Mouse (Mus musculus) forebrain, embryonic 10.5 days (tissue): ENCODE data around the gene Prkcq. TPM values are rescaled to one million over a fixed set of nuclear protein-coding genes. Genes with fewer than 3 reads are reported as not detected.

Experiments used
- DNase-seq: peaks from one replicate; pipeline ENCODE4 v3.0.0-alpha.2; 2017; ENCODE audit warnings: low spot score; ENCODE audit errors: extremely low spot score
- H3K27ac ChIP-seq: fragments of 300-500 bp; sonication (generic); 2 replicates; pipeline ENCODE4 v1.5.1; 2016; ENCODE audit warnings: mild to moderate bottlenecking
- H3K27me3 ChIP-seq: fragments of 300-500 bp; sonication (generic); 2 replicates; pipeline ENCODE4 v1.6.1; 2016; ENCODE audit warnings: mild to moderate bottlenecking; ENCODE audit not compliant: poor library complexity, severe bottlenecking
- H3K36me3 ChIP-seq: fragments of 300-500 bp; sonication (generic); replicated peaks from 2 replicates; pipeline ENCODE4 v1.6.1; 2016; ENCODE audit warnings: mild to moderate bottlenecking, moderate library complexity
- H3K4me1 ChIP-seq: fragments of 300-500 bp; sonication (generic); 2 replicates; pipeline ENCODE4 v1.6.1; 2016
- H3K4me3 ChIP-seq: fragments of 300-500 bp; sonication (generic); 2 replicates; pipeline ENCODE4 v1.5.1; 2016; ENCODE audit warnings: mild to moderate bottlenecking, moderate library complexity
- H3K9me3 ChIP-seq: fragments of 300-500 bp; sonication (generic); 2 replicates; pipeline ENCODE4 v1.6.1; 2016; ENCODE audit warnings: mild to moderate bottlenecking, moderate library complexity
- WGBS: fragments of 180-500 bp; shearing (Covaris S2); methylation state at CpG from one replicate; pipeline ENCODE4 v1.1.7; 2016; 5-methylcytosine and 5-hydroxymethylcytosine counted together
- polyA plus RNA-seq: library from polyadenylated mRNA; unstranded; fragments of >200 nt; fragmentation: Nextera tagmentation; extraction: Ambion mirVana; gene quantifications from 2 replicates; pipeline ENCODE4 v1.2.1, GENCODE M21; 2016

Prkcq gene
- polyA plus RNA-seq, 1 experiment from 2014 or later = 1.3 TPM

DNA sequence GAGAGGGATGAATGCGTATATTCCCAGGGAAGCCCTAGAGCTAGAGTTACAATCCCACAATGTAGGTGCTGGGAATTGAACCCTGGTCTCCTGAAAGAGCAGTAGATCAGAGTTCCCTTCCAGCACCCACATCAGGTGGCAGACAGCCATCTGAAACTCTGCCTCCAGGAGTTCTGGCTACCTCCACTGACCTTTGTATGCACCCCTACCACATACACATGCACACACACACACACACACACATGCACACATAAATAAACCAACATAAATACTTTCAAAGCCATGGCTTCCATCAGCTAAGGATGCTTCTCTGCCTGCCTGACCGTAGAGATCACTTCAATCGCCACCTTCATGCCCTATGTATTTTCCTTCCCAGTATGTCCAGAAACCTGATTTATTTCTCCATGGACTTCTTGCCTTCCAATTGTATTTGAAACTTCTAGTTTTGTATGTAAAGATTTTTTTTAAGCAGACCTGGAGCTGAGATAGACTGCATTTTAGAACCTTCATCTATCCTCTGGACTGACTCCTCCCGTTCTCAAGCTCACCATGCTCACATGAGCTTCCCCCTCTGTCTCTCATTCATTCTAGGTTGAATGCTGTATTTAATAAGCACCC lies 17.4 kb downstream of the Prkcq start:
- Histone ChIP-seq H3K4me3 (no peak overlapping the region), H3K4me1 (no peaks in the 10 kb centered on the region), H3K27me3 (no peaks in the 10 kb centered on the region), H3K9me3 (no peaks in the 10 kb centered on the region), H3K27ac (no peak overlapping the region), H3K36me3 (no peaks in the 10 kb centered on the region)
- DNase-seq = no peak
- 92% methylated on average over 4 of the region's 4 CpGs for WGBS

DNA sequence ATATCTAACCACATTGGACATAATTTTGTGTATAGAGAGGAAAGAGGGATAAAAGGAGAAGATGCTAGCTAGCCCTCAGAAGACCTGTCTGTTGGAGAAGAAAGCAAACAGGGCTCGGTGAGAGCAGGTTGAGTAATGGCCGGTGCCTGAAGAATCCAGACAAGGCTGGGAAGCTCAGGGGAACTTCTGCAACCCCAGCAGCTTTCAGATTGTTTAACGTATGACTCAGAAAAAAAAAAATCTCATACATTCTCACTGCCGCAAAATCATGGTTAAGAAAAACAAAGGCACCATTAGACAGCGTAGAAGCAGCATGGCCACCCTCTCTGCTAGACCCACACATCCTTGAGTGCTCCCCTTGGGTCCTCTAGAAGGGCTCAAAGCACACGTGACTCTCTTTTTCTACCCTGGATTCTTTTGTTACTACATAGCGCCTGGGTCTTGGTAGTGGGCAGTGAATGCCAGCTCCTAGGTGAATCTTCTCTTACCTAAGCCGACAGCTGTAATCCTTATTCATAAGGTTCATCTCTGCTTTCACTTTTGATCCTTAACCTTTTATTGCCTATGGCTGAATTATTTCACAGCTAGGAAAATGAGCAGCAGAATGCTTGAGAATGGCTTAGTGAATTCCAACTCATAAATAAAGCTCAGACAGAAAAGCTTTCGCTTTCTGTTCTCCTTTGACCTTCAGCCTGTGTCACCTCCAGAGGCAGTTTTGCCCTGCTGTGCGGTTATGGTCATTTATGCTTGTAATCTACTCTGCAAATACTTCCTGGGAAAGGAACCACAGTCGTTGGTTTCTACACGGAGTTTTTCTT lies 20.6 kb downstream of the Prkcq start:
- Histone ChIP-seq H3K36me3 (no peaks in the 10 kb centered on the region), H3K4me3 (no peak overlapping the region), H3K4me1 (no peaks in the 10 kb centered on the region), H3K27ac (no peak overlapping the region), H3K27me3 (no peaks in the 10 kb centered on the region), H3K9me3 (no peaks in the 10 kb centered on the region)
- DNase-seq = no peak
- WGBS = 78% methylated on average over 12 of the region's 12 CpGs

DNA sequence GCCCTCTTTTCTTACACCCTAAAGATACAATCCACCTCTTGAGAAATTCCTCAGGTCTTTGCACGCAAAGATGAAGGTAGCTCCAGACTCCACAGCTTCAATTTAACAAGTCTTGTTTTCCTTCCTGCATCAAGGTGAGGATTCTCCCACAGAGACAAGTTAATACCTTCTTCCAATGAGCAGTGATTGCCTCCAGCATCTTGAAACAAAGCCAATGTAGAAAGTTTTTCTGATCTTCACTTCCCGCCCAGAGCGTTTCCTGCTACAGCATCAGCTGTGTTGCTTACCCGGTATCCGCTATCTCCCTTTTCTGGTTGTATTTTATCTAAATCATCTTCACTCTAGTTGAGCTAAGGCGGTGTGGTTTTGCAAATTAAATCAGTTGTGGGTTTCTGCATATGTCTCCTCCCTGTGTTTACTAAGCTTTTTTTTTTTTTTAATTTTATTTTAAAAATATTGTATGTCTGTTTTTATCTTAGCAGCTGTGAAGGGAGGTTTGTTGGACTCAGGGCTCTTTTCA lies 21.3 kb downstream of the Prkcq start:
- WGBS = 91% methylated on average over 6 of the region's 6 CpGs
- DNase-seq = no peak
- H3K27ac ChIP-seq = no peak overlapping the region
- H3K27me3 ChIP-seq = no peaks in the 10 kb centered on the region
- H3K9me3 ChIP-seq = no peaks in the 10 kb centered on the region
- H3K4me3 ChIP-seq = no peak overlapping the region
- H3K36me3 ChIP-seq = no peaks in the 10 kb centered on the region
- no peaks in the 10 kb centered on the region for H3K4me1 ChIP-seq

DNA sequence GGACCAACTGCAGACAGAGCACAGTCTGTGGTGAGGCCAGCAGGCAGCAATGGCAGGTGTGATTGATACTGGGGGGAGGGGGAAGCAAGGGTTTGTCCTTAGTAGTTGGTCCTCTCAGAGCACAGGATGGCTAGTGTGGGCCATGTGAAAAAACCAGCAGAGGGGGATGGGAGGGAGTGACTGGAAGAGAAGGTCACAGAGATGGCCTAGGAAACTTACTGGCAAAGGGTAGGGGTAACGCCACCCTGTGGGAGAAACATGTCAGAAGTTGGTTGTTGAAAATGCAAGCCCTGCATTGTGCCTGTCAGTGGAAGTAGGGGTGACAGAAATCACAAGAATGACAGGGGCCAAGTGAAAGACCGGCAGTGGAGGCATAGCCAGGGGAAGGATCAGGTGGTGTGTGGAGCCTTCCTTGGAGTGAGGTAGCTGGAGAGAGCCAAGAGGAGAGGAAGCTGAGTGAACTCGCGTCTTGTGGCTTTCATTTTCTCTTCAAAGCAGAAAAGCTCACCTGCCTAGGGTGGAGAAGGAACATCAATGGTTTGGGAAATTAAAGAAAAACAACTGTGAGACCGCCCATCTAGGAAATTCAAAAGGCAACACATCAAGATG lies 22.9 kb downstream of the Prkcq start:
- no peaks in the 10 kb centered on the region for H3K4me1 ChIP-seq
- no peak overlapping the region for H3K4me3 ChIP-seq
- no peak for DNase-seq
- no peak overlapping the region for H3K27ac ChIP-seq
- H3K9me3 ChIP-seq = no peaks in the 10 kb centered on the region
- WGBS = 85% methylated on average over 5 of the region's 5 CpGs
- no peaks in the 10 kb centered on the region for H3K36me3 ChIP-seq
- no peaks in the 10 kb centered on the region for H3K27me3 ChIP-seq

DNA sequence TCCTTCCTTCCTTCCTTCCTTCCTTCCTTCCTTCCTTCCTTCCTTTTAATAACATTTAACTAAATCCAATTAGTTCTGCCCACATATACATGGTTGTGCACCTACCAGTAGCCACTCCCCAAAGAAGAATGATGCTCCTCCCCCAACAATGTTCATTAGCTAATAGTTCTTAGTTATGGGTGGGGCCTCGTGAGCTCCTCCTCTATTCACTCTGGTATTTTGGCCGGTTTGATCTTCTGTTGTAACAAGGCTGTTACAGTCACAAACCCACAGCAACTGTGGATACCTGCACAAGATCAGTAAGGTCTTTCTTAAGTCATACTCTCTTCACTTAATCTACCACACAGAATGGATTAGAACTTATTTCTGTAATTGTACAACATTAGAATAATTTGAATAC lies 24.2 kb downstream of the Prkcq start:
- Histone ChIP-seq H3K27ac (no peak overlapping the region), H3K27me3 (no peaks in the 10 kb centered on the region), H3K4me3 (no peak overlapping the region), H3K36me3 (no peaks in the 10 kb centered on the region), H3K4me1 (no peaks in the 10 kb centered on the region), H3K9me3 (no peaks in the 10 kb centered on the region)
- no peak for DNase-seq
- WGBS = 86% methylated on average over 2 of the region's 2 CpGs

DNA sequence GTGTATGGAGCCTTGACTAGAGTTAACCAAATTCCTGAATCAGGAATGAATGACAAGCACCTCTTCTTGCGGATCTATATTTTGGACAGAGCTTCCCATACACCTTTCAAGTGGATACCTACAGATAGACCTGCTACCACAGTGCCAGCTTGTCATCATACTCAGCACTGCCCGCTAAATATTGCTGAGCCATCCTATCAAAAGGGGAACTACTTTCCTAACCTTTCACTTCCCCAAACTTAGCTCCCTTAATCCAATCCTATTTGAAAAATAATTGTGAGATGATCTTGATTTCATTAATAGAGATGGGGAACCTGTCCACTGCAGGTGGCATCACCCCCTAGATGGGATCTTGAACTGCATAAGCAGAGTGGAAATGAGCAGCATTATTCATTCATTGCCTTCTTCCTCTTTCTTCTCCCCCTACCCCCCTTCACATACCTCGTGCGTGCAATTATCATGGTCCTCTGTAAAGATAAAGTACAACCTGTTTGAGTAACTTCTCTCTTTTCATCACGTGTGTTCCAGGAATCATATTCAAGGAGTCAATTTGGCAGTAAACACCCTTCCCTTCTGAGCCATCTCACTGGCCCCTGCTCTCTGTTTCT lies 25.1 kb downstream of the Prkcq start:
- Histone ChIP-seq H3K27me3 (no peaks in the 10 kb centered on the region), H3K4me1 (no peaks in the 10 kb centered on the region), H3K36me3 (no peaks in the 10 kb centered on the region), H3K4me3 (no peak overlapping the region), H3K27ac (no peak overlapping the region), H3K9me3 (no peaks in the 10 kb centered on the region)
- WGBS = 88% methylated on average over 5 of the region's 5 CpGs
- DNase-seq = no peak

DNA sequence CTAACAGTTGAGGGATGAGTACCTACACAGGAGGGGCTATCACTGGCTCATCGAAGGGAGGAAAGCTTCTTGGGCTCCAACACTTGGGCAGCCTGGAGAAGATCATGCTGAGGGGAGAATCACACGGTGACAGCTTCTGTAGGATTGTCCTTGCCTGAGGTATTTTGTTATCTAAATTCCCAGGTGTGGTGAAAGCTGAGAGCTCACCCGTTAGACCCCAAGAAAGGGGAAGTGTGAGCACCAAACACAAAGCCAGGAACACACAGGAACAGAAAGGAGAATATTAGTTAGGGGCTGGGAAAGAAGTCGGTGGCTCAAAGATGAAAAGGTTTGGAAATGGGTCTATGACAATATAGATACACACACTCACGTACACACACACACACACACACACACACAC lies 27.7 kb downstream of the Prkcq start:
- Histone ChIP-seq H3K27ac (no peak overlapping the region), H3K4me1 (no peaks in the 10 kb centered on the region; the same call in 1 of the 2 replicates), H3K9me3 (no peaks in the 10 kb centered on the region), H3K27me3 (no peaks in the 10 kb centered on the region), H3K36me3 (no peaks in the 10 kb centered on the region), H3K4me3 (no peak overlapping the region)
- no peak for DNase-seq
- WGBS = 83% methylated on average over 5 of the region's 5 CpGs

DNA sequence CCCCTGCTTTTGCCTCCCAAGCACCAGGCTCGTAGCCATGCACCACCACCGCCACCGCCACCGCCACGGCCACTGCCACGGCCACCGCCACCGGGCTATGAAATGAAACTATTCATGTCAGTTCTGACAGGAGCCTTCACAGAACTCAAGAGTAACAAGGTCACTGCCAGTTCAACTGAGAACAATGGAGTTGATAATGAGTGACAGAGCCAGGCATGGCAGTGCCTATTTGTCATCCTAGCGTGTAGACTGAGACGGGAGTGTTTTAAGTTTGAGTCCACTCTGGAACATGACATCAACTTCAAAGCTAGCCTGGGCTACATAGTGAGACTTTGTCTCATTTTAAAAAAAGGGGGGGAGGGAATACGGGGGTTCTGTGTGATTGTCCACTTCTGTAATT lies 30.9 kb downstream of the Prkcq start:
- H3K4me1 ChIP-seq = no peaks in the 10 kb centered on the region; the same call in 1 of the 2 replicates
- WGBS = 90% methylated on average over 11 of the region's 11 CpGs
- no peaks in the 10 kb centered on the region for H3K36me3 ChIP-seq
- H3K4me3 ChIP-seq = no peak overlapping the region
- H3K27me3 ChIP-seq = no peaks in the 10 kb centered on the region
- no peaks in the 10 kb centered on the region for H3K9me3 ChIP-seq
- DNase-seq = no peak
- H3K27ac ChIP-seq = no peak overlapping the region

DNA sequence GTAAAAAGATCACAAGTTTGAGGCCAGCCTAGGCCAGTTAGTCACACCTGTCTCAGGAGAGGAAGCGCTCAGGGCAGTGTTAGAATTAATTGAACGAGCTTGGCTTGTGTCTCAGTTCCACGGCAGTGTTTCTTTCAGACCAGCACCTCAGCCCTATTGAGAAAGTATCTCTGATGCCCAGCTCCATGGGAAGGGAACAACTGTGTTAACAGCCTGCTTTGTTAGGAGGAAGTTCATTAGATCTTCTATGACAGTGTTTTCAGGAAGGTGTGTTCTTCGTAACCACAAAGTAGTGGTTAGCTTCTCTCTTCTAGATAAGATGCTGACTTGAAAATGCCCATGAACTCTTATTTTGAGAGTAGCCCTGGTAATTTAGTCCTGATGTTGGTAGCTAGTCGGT lies 31.4 kb downstream of the Prkcq start:
- Histone ChIP-seq H3K27me3 (no peaks in the 10 kb centered on the region), H3K9me3 (no peaks in the 10 kb centered on the region), H3K4me1 (no peaks in the 10 kb centered on the region; the same call in 1 of the 2 replicates), H3K4me3 (no peak overlapping the region), H3K27ac (no peak overlapping the region), H3K36me3 (no peaks in the 10 kb centered on the region)
- DNase-seq = no peak
- 69% methylated on average over 5 of the region's 5 CpGs for WGBS

DNA sequence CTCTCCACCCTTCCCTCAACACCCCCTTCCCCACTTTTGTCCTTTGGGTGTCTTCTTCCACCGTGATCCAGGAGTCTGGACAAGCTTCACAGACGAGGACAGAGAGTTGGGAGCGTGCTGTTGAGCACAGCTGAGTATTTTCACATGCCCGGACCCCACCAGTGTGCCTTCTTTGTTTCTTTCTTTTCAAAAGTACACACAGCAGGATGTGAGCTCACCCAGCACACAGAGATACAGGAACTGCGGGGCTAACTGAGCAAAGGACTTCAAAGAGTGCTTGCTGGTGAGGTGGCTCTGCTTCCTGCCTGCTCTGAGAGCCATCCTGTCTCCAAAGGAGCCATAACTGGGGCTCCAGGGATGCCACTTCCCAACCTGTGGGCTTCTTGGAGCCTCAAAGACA lies 32.3 kb downstream of the Prkcq start:
- no peak for DNase-seq
- no peaks in the 10 kb centered on the region for H3K36me3 ChIP-seq
- H3K27ac ChIP-seq = no peak overlapping the region
- H3K4me1 ChIP-seq = no peaks in the 10 kb centered on the region; the same call in 1 of the 2 replicates
- H3K4me3 ChIP-seq = no peak overlapping the region
- WGBS = 71% methylated on average over 5 of the region's 5 CpGs
- H3K9me3 ChIP-seq = no peaks in the 10 kb centered on the region
- H3K27me3 ChIP-seq = no peaks in the 10 kb centered on the region

DNA sequence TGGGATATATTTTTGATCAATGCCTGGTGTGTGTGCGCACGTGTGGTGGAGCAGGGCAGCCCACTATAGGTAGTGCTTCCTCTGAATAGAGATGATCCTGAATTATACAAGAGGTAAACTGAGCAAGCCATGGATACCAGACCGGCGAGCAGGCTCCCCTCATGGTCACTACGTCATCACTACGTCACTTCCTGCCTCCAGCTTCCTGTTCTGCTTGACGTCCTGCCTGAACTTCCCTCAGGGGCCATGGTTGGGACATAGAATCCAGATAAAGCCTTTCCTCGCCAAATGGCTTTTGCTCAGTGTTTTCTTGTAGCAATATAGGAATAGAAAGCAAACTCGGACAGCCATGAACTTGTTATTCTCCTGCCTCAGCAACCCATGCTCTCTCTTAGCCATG lies 33.1 kb downstream of the Prkcq start:
- Histone ChIP-seq H3K27ac (no peak overlapping the region), H3K4me1 (peaks cover 2% of the 10 kb centered on the region), H3K4me3 (no peak overlapping the region), H3K9me3 (no peaks in the 10 kb centered on the region), H3K36me3 (no peaks in the 10 kb centered on the region), H3K27me3 (no peaks in the 10 kb centered on the region)
- DNase-seq = no peak
- 88% methylated on average over 9 of the region's 9 CpGs for whole genome bisulfite sequencing

DNA sequence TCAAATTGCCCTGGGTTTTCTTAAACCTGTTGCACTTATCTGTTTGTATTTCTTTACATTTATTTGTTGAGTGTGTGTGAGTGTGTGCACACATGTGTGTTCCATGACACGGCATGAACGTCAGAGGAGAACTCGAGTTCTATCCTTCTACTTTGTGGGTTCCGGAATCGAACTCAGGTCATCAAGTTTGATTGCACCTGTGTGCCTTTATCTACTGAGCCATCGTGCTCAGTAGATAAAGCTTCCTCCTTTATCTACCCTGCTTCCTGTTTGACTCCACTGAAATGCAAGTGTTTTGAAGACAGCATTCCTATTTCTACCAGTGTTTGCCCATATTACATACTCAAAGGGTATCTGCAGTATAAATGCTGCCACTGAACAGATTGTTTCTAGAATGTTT lies 33.8 kb downstream of the Prkcq start:
- Histone ChIP-seq H3K36me3 (no peaks in the 10 kb centered on the region), H3K4me3 (no peak overlapping the region), H3K4me1 (peaks cover 10% of the 10 kb centered on the region), H3K27me3 (no peaks in the 10 kb centered on the region), H3K9me3 (no peaks in the 10 kb centered on the region), H3K27ac (no peak overlapping the region)
- no peak for DNase-seq
- WGBS = 94% methylated on average over 6 of the region's 6 CpGs

DNA sequence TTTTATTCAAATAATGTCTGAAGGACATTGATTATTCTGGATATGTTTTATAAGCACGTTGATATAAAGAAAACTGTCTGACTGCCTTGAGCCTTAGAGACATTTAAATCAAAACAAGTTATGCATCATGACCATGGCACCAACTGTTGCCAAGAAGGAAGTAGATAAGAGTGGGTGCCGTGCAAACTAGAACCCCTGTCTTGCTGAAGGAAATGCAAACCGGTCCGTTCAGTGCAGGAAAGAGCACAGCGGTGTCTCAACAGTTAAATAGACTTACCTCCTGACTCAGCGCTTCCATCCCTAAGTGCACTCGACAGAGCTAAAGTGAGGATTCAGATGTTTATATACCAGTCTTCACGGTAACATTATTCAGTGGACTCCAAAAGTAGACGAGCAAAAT lies 36.4 kb downstream of the Prkcq start:
- WGBS = 92% methylated on average over 9 of the region's 9 CpGs

More for the DNA sequence above, 36.4 kb downstream of the Prkcq start:
- Histone ChIP-seq H3K4me3 (no peak overlapping the region), H3K4me1 (peaks cover 25% of the 10 kb centered on the region), H3K27ac (no peak overlapping the region), H3K36me3 (no peaks in the 10 kb centered on the region), H3K27me3 (no peaks in the 10 kb centered on the region), H3K9me3 (no peaks in the 10 kb centered on the region)
- DNase-seq = no peak
